Mouse (Mus musculus) forebrain, embryonic 13.5 days (tissue): ENCODE data around the gene Bcr. TPM values are rescaled to one million over a fixed set of nuclear protein-coding genes. Genes with fewer than 3 reads are reported as not detected.

Experiments
- ATAC-seq: fragments of 200-750 bp; cut with Nextera tagmentation; 2 replicates; pipeline ENCODE4 v1.8.0; 2017
- H3K27ac ChIP-seq: fragments of 300-500 bp; sonication (generic); 2 replicates; pipeline ENCODE4 v1.5.1; 2015; ENCODE audit warnings: inconsistent platforms, mild to moderate bottlenecking, moderate library complexity
- H3K27me3 ChIP-seq: fragments of 300-500 bp; sonication (generic); 2 replicates; pipeline ENCODE4 v1.6.1; 2015; ENCODE audit warnings: mild to moderate bottlenecking, inconsistent platforms
- H3K36me3 ChIP-seq: fragments of 300-500 bp; sonication (generic); 2 replicates; pipeline ENCODE4 v1.6.1; 2015; ENCODE audit warnings: mild to moderate bottlenecking, inconsistent platforms; ENCODE audit not compliant: poor library complexity, severe bottlenecking
- H3K4me1 ChIP-seq: fragments of 300-500 bp; sonication (generic); 2 replicates; pipeline ENCODE4 v1.6.1; 2015; ENCODE audit warnings: inconsistent platforms
- H3K4me2 ChIP-seq: fragments of 300-500 bp; sonication (generic); 2 replicates; pipeline ENCODE4 v1.6.1; 2015; ENCODE audit warnings: inconsistent platforms, mild to moderate bottlenecking, moderate library complexity
- H3K4me3 ChIP-seq: fragments of 300-500 bp; sonication (generic); 2 replicates; pipeline ENCODE4 v1.5.1; 2015; ENCODE audit warnings: mild to moderate bottlenecking, inconsistent platforms
- H3K9ac ChIP-seq: fragments of 300-500 bp; sonication (generic); 2 replicates; pipeline ENCODE4 v1.6.1; 2015; ENCODE audit warnings: mild to moderate bottlenecking, inconsistent platforms
- H3K9me3 ChIP-seq: fragments of 300-500 bp; sonication (generic); replicated peaks from 2 replicates; pipeline ENCODE4 v1.6.1; 2016; ENCODE audit warnings: inconsistent platforms
- WGBS: fragments of 180-500 bp; shearing (Covaris S2); methylation state at CpG from one replicate; pipeline ENCODE4 v1.1.7; 2015; 5-methylcytosine and 5-hydroxymethylcytosine counted together
- polyA plus RNA-seq: library from polyadenylated mRNA; unstranded; fragments of >200 nt; fragmentation: Nextera tagmentation; extraction: Ambion mirVana; gene quantifications from 2 replicates; pipeline ENCODE4 v1.2.1, GENCODE M21; 2015

Gene Bcr
- polyA plus RNA-seq, 1 experiment from 2014 or later, result 11.5 TPM

GRCm38 (mm10) chr10:75103502-75103901 lies 43.1 kb downstream of the Bcr start:
- Histone ChIP-seq H3K36me3 (no peaks in the 10 kb centered on the region), H3K4me1 (peaks cover 64% of the 10 kb centered on the region), H3K4me2 (no peak overlapping the region), H3K9ac (no peak overlapping the region), H3K9me3 (no peaks in the 10 kb centered on the region), H3K27me3 (no peaks in the 10 kb centered on the region), H3K4me3 (no peak overlapping the region), H3K27ac (no peak overlapping the region)
- WGBS, result 90% methylated on average over 2 of the region's 2 CpGs
- ATAC-seq, result no peak

GRCm38 (mm10) chr10:75104191-75105098 lies 44.1 kb downstream of the Bcr start:
- peak; percentile 33; the same call in 1 of the 2 replicates for ATAC-seq
- WGBS, result 63% methylated on average over 9 of the region's 9 CpGs
- H3K9me3 ChIP-seq, result no peaks in the 10 kb centered on the region

GRCm38 (mm10) chr10:75105099-75105461 lies 44.7 kb downstream of the Bcr start:
- Histone ChIP-seq H3K27ac (no peak overlapping the region), H3K4me1 (peaks cover 54% of the 10 kb centered on the region), H3K27me3 (no peaks in the 10 kb centered on the region), H3K4me2 (no peak overlapping the region), H3K36me3 (no peaks in the 10 kb centered on the region), H3K9ac (no peak overlapping the region), H3K9me3 (no peaks in the 10 kb centered on the region), H3K4me3 (no peak overlapping the region)
- ATAC-seq, result no peak
- WGBS, result 73% methylated on average over 4 of the region's 4 CpGs

More at GRCm38 (mm10) chr10:75104191-75105098, 44.1 kb downstream of the Bcr start:
- no peak overlapping the region for H3K4me3 ChIP-seq
- no peak overlapping the region for H3K4me2 ChIP-seq
- no peaks in the 10 kb centered on the region for H3K36me3 ChIP-seq
- no peaks in the 10 kb centered on the region for H3K27me3 ChIP-seq
- H3K9ac ChIP-seq, result no peak overlapping the region
- no peak overlapping the region for H3K27ac ChIP-seq
- H3K4me1 ChIP-seq, result peaks cover 57% of the 10 kb centered on the region

GRCm38 (mm10) chr10:75105687-75106086 lies 45.3 kb downstream of the Bcr start:
- H3K36me3 ChIP-seq, result no peaks in the 10 kb centered on the region
- no peaks in the 10 kb centered on the region for H3K9me3 ChIP-seq
- H3K4me3 ChIP-seq, result no peak overlapping the region
- H3K4me2 ChIP-seq, result no peak overlapping the region
- no peak for ATAC-seq
- no peak overlapping the region for H3K27ac ChIP-seq
- H3K9ac ChIP-seq, result no peak overlapping the region
- 94% methylated on average over 5 of the region's 5 CpGs for WGBS
- no peaks in the 10 kb centered on the region for H3K27me3 ChIP-seq
- H3K4me1 ChIP-seq, result peaks cover 48% of the 10 kb centered on the region

- Histone ChIP-seq H3K9ac (no peak overlapping the region; the same call in 1 of the 2 replicates), H3K27me3 (no peaks in the 10 kb centered on the region), H3K4me3 (no peak overlapping the region), H3K9me3 (no peaks in the 10 kb centered on the region), H3K27ac (peak overlapping the region; percentile 65), H3K4me1 (peaks cover 46% of the 10 kb centered on the region), H3K4me2 (no peak overlapping the region), H3K36me3 (no peaks in the 10 kb centered on the region)
- WGBS, result 28% methylated on average over 5 of the region's 5 CpGs
- ATAC-seq, result no peak
These were observed 46.6 kb downstream of the Bcr start for GRCm38 (mm10) chr10:75106940-75107381.

- Histone ChIP-seq H3K27me3 (no peaks in the 10 kb centered on the region), H3K4me2 (no peak overlapping the region), H3K4me3 (no peak overlapping the region), H3K9ac (no peak overlapping the region), H3K9me3 (no peaks in the 10 kb centered on the region), H3K4me1 (peaks cover 46% of the 10 kb centered on the region), H3K27ac (no peak overlapping the region), H3K36me3 (no peaks in the 10 kb centered on the region)
- 82% methylated on average over 3 of the region's 3 CpGs for WGBS
- ATAC-seq, result no peak
These were observed 47.7 kb downstream of the Bcr start for GRCm38 (mm10) chr10:75108092-75108491.

- H3K4me2 ChIP-seq, result no peak overlapping the region
- WGBS, result 84% methylated on average over 11 of the region's 11 CpGs
- H3K36me3 ChIP-seq, result peaks cover 4% of the 10 kb centered on the region; the same call in 1 of the 2 replicates
- H3K27me3 ChIP-seq, result no peaks in the 10 kb centered on the region
- H3K9ac ChIP-seq, result no peak overlapping the region
- ATAC-seq, result no peak
- H3K4me3 ChIP-seq, result no peak overlapping the region
- no peak overlapping the region for H3K27ac ChIP-seq
- peaks cover 27% of the 10 kb centered on the region for H3K4me1 ChIP-seq
- H3K9me3 ChIP-seq, result no peaks in the 10 kb centered on the region
These were observed 51.2 kb downstream of the Bcr start for GRCm38 (mm10) chr10:75111446-75112201.

- Histone ChIP-seq H3K4me3 (no peak overlapping the region), H3K9me3 (no peaks in the 10 kb centered on the region), H3K27ac (no peak overlapping the region), H3K27me3 (no peaks in the 10 kb centered on the region), H3K4me2 (no peak overlapping the region), H3K36me3 (peaks cover 4% of the 10 kb centered on the region; the same call in 1 of the 2 replicates), H3K4me1 (peaks cover 25% of the 10 kb centered on the region), H3K9ac (no peak overlapping the region)
- no peak for ATAC-seq
- 90% methylated on average over 3 of the region's 3 CpGs for WGBS
These were observed 52.0 kb downstream of the Bcr start for GRCm38 (mm10) chr10:75112405-75112804.

GRCm38 (mm10) chr10:75113620-75114019 lies 53.2 kb downstream of the Bcr start:
- H3K27ac ChIP-seq, result no peak overlapping the region
- H3K36me3 ChIP-seq, result peaks cover 4% of the 10 kb centered on the region; the same call in 1 of the 2 replicates
- no peaks in the 10 kb centered on the region for H3K9me3 ChIP-seq
- H3K27me3 ChIP-seq, result no peaks in the 10 kb centered on the region
- peaks cover 24% of the 10 kb centered on the region; the same call in 1 of the 2 replicates for H3K4me1 ChIP-seq
- no peak overlapping the region for H3K4me3 ChIP-seq
- H3K9ac ChIP-seq, result no peak overlapping the region
- ATAC-seq, result no peak
- 81% methylated on average over 9 of the region's 9 CpGs for WGBS
- no peak overlapping the region for H3K4me2 ChIP-seq

GRCm38 (mm10) chr10:75115240-75115639 lies 54.8 kb downstream of the Bcr start:
- 93% methylated on average over 5 of the region's 5 CpGs for WGBS
- peaks cover 27% of the 10 kb centered on the region; the same call in 1 of the 2 replicates for H3K4me1 ChIP-seq

GRCm38 (mm10) chr10:75116842-75117457 lies 56.6 kb downstream of the Bcr start:
- peaks cover 35% of the 10 kb centered on the region for H3K4me1 ChIP-seq
- H3K9ac ChIP-seq, result no peak overlapping the region
- WGBS, result 76% methylated on average over 7 of the region's 7 CpGs
- H3K27me3 ChIP-seq, result no peaks in the 10 kb centered on the region
- H3K36me3 ChIP-seq, result peaks cover 4% of the 10 kb centered on the region; the same call in 1 of the 2 replicates
- ATAC-seq, result no peak
- H3K4me2 ChIP-seq, result no peak overlapping the region
- no peak overlapping the region for H3K4me3 ChIP-seq
- H3K9me3 ChIP-seq, result no peaks in the 10 kb centered on the region
- H3K27ac ChIP-seq, result no peak overlapping the region

More at GRCm38 (mm10) chr10:75115240-75115639, 54.8 kb downstream of the Bcr start:
- no peak overlapping the region for H3K4me2 ChIP-seq
- no peak overlapping the region for H3K4me3 ChIP-seq
- no peak overlapping the region for H3K27ac ChIP-seq
- ATAC-seq, result no peak
- H3K36me3 ChIP-seq, result peaks cover 4% of the 10 kb centered on the region; the same call in 1 of the 2 replicates
- no peaks in the 10 kb centered on the region for H3K27me3 ChIP-seq
- H3K9ac ChIP-seq, result no peak overlapping the region
- H3K9me3 ChIP-seq, result no peaks in the 10 kb centered on the region
